Mouse (Mus musculus) c-Kit-positive CD71-positive TER-119-negative erythroid progenitor cells, embryonic 14.5 days (primary cell): ENCODE measurements at regions not wholly inside any gene's neighbourhood (a gene's known extent, or its start where the extent isn't known, plus 50 kb on each side); places are given as distances from the start of the nearest gene placed in this dataset.

ENCODE experiments used
- DNase-seq: peaks from one replicate; pipeline ENCODE4 v3.0.0-alpha.2; 2013; ENCODE audit warnings: low read depth

DNA sequence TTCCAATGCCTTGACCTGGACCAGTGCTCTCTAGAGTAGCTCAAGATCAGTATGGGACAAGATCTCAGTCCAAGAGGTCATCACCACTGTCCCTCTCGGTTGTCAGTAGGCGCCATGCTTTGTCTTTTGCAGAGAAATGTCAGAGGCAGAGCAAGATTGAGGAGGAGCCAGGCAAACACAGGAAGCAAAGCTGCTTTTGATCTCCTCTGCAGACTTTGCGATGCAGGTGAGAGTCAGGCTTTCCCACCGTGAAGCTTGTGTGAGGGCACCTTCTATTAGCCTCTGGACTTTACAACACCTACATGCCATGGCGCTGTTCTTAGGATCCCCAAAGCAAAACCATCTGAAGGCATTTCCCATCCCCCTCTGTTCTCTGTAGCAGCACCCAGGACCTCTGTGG, 68.0 kb upstream of the Ppm1b start:
- DNase-seq = no peak

DNA sequence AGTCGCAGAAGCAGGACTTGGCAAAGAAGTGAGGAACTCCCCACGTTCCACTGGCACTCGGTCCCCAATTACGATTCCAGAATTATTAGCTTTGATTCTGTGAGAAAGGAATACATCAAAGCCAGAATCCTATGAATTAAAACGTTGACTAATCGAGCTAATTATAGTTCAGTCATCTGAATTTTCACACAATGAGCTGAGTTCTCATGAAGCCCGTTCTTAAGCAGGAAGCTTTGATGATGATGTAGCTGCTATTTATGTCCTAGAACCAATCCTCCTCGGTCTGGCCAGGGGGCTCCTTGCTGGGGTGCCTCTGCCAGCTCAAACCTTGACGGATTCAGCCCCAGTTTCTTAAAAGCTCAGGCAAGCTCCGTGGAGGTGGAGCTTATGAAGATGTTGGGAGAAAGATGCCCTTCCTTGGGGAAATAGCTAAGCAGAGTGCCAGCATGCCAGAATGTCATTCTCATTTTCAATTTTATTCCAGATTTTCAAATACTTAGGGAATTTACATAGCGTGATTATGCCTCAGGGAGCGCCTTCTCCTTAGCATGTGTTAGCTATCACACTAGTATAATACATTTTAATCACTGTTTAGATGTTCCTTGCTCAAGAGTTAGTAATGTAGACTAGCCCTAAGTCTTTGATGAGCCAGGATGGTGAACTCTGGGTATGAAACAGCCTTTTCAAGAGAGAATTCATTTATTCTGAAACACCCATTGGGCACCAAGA, 65.5 kb upstream of the Ppm1b start:
- DNase-seq = no peak

- DNase-seq = peak; percentile 49
These were observed 63.1 kb upstream of the Ppm1b start for GRCm38 (mm10) chr17:84893273-84894033.

- no peak for DNase-seq
These were observed 61.0 kb upstream of the Ppm1b start for GRCm38 (mm10) chr17:84895526-84895925.

- no peak for DNase-seq
These were observed 60.0 kb upstream of the Ppm1b start for GRCm38 (mm10) chr17:84896572-84896971.

GRCm38 (mm10) chr17:84898407-84898806, 58.1 kb upstream of the Ppm1b start:
- no peak for DNase-seq

GRCm38 (mm10) chr17:84903625-84904337, 52.8 kb upstream of the Ppm1b start:
- no peak for DNase-seq
